Mouse (Mus musculus) right cerebral cortex, postnatal 14 days (tissue): ENCODE data around the gene Mep1a.
"Not testable (repeated sequence)": the region's sequence is repeated elsewhere in the genome, so short reads cannot be mapped to it uniquely, and the experiment has no call there.

Experiments
- DNase-seq: peaks from one replicate; pipeline ENCODE4 v3.0.0; 2022

Mep1a gene

DNA sequence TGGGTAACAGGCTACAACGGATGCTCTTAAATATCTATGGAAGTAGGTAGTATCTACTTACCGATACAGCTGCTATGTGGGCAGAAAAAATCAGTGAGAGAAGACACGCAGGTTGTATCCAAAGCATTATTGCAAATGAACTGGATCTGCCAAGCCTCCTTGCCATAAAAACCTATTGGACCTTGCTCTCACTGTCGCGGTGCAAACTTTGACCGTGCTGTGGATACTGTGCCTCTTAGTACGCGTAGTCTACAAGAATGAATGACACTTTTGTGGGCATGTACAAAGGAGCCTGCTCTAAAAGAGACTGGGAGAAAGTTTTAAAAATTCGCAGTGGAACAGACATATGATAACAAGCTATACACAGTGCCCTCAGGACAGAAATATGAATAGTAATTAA, at the start of gene Mep1a:
Gene Mep1a, minus strand, starts transcription at position 221 of the 400 bp plus-strand sequence.
- no peak for DNase-seq

DNA sequence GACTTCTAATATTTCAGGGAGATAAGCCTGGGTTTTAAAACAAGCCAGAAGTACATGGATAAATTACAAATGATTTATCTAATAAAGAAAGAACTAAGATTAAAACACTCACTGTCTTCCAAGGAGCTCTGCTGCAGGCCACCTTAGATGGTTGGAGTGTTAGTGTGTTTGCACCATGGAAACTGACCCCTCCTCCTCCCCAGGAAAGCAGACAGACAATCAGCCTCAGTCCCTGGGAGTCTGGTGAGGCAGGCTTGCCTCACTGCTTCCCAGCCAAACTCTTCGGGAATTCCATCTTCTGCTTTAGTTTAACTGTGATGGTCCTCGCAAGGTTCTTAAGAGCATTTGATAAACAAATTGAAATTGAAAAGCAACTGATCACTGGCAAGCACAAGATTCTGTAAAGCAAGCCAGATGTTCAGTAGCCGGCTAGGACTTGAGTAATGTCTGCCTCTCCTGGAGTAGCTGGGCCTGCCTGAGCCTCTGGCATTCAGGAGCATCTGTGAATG, 48.6 kb upstream of the Mep1a start:
- no peak for DNase-seq

- DNase-seq: no peak
These were observed 41.4 kb upstream of the Mep1a start for GRCm38 (mm10) chr17:43544040-43544439.

DNA sequence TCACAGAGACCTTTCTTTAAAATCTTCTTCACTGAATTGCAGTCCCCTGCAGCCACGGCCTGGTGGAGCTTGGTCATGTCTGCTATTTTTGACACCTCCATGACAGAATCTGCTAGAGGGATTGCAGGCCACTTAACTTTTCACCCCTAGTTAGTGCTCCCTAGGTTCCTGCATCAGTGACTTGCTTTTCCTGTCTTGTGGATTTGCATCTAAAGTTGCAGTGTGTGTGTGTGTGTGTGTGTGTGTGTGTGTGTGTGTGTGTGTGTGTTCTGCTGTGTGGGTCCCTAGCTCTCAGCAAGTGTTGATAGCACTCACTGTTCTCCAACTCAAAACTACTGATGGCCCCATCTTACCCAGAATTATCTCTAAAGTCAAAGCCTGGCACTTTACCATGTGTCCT, 40.9 kb upstream of the Mep1a start, which contains the start of gene Ankrd66:
Gene Ankrd66, minus strand, starts transcription at position 101 of the 400 bp plus-strand sequence.
- no peak for DNase-seq

DNA sequence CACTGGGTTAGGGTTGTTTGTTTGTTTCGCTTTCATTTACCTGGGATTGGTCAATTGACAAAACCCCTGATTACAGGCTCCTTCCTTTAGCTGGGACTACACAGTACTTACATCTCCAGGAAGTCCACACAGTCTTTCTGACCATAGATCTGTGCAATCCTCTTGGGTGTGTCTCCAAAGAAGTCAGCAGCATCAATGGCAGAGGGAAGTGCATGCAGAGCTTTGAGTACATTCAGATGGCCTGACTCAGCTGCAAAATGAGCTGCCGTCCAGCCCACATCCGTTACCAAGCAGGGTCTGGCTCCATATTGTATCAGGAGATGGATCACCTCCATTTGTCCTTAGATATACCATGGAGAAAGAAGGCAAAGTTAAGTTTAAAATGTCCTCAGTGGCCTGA, 36.2 kb upstream of the Mep1a start:
- no peak for DNase-seq

- not testable (repeated sequence) for DNase-seq
These were observed 34.2 kb upstream of the Mep1a start for GRCm38 (mm10) chr17:43536841-43537240.

DNA sequence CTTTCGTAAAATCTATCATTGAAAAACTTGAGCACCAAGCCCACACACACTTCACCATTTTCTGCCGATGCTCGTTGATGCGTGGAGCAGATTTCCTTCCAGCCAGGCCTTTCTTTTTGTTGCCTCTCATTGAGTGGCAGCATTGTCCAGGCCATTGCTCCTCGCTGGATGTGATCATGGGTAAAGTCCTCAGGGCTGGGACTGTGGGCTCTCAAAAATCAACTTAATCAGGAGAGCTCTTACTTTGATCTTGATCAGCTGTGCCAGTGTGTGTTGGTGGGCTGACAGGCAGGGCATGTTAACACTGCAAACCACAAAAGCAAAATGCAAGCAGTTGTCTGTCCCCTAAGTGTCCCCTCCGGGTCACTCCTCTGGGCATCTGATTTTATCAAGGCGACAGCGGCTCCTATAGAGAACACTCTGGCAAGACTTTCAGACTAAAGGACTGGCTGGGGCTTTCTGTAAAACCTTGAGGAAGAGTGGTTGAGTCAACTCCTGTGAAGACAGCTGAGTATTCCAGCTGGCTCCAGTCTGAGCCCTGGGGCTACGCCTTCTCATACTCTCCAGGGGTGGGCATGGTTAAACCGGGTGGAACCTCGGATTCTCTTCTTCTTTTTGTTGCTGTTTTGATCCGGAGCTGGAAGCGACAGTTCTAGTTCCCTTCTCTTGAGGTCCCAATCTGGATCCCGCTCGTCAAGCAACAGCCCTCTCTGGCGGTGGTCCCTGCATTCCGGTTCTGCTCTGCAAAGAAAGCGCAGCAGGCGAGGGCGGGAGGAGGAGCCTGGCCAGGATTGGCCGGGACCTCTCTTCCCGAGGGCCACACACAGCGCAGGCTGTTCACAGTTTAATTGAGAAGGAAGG, 32.0 kb upstream of the Mep1a start:
- peak; percentile 22 for DNase-seq

- no peak for DNase-seq
These were observed 28.6 kb upstream of the Mep1a start for GRCm38 (mm10) chr17:43531192-43531591.

DNA sequence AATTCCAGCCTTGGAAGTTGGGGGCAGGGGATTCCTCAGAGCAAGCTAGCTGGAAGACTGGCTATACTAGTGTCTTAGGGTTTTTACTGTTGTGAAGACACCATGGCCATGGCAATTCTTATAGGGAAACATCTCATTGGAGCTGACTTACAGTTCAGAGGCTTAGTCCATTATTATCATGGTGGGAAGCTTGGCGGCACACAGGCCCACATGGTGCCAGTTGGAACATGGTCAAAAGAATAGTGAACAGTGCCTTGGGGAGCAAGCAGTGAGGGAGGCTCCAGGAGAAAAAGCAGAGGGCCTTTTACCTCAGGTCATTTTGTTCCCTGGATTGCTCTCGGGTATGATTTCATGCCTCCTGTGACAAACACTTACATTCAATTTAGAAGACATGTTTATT, 27.9 kb upstream of the Mep1a start:
- no peak for DNase-seq

GRCm38 (mm10) chr17:43520166-43520565, 17.6 kb upstream of the Mep1a start:
- no peak for DNase-seq

DNA sequence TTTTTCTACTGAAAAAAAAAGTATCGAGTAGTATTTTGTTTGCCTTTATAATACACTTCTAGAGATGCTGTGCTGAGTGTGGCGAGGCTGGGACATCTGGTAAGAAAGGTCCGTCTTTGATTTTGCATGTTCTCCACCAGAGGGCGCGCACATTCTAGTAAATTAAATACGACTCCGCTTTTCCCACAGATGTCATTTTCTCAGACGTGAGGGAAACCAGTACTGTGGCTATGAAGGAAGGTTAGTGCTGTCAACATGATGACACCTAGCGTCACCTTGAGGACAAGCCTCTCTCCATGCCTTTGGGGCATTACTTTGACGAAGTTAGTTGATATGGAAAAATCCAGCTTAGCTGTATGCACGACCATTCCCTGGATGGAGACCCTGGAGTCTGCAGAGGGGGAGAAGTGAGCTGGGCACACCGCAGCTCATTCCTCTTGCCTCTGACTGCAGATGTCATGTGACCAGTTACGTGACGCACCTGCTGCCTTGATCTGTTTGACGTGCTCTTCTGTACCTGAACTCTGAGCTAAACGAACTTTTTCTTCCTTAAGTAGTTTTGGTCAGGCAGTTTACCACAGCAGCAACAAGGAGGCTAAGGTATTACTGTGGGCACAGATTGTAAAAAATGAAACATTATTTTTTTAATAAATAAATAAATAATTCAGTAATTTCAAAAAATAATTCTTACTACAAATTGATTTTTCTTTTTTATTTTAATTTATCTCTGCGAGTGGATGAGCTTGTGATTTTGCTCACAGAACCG, 16.2 kb upstream of the Mep1a start:
- peak; percentile 82 for DNase-seq

DNA sequence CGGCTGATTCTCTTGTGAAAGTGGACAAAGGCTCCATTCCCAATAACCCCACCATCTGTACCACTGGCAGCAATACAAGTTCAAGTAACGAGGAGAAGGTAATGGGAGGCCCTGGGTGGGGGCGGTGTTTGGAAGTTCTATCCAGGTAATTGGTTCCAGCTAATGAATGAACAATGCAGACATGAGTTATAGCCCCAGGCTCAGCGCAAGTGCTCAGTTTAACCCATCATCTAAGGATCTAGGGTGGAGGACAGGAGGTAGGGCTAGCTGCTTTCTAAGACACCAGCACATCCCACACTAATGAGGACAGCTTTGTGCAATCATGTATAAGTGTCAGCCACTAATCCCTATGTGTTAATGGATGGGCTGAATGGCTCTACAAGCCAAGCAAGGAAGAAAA, 8.2 kb upstream of the Mep1a start:
- no peak for DNase-seq

GRCm38 (mm10) chr17:43504594-43504934, 2.0 kb upstream of the Mep1a start:
- no peak for DNase-seq

DNA sequence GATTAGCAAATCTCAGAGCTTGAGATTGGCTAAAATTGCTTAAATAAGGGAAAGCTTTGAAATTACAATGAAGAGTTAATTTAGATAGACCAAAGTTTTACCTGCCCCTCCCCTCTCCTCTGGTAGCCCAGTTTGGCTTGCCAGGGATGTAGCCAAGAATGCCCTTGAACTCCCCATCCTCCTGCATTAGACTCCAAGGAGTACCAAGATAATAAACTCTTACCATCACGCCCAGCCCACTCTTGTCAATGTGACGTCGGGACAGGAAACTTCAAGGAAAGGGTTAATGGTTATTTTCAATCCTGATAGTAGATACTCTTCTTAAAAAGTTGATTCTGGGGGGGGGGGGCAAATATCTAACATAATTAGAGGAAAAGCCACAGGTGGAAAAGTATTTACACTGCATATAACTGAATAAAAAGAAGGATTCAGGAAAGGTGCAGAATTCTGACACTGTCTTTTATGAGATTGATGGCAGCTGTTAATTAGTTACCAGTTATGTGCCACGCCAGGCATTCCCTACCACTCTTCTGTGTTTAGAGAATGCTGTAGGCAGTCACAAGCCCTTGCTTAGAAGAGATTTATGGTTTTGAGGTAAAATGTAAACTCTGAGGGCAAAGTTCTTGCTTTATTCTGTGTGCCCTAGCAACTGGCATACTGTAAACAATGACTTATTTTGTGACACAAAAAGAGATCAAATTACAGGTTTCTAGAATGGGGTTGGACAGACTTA, 1.4 kb upstream of the Mep1a start:
- no peak for DNase-seq

- no peak for DNase-seq
These were observed 981 bp downstream of the Mep1a start for GRCm38 (mm10) chr17:43501631-43502030.

GRCm38 (mm10) chr17:43501223-43501622, 1.4 kb downstream of the Mep1a start:
- no peak for DNase-seq

GRCm38 (mm10) chr17:43500513-43500912, 2.1 kb downstream of the Mep1a start:
- no peak for DNase-seq

DNA sequence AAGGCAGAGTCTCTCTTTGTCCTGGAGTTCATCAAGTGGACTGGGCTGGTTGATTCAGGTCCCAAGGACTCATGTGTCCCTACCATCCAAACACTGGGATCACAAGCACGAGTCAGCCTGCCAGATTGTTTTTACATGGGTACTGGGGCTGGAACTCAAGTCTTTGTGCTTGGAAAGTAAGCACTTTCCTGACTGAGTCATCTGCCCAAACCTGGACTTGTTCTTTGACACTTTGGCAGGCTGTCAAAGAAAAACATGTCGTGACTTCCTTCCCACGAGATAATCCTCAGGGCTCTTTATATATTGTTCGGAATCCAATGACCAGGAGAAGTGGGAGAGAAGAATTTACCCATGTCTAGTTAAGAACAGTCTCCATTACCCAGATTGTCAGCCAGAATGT, 5.1 kb downstream of the Mep1a start:
- no peak for DNase-seq

DNA sequence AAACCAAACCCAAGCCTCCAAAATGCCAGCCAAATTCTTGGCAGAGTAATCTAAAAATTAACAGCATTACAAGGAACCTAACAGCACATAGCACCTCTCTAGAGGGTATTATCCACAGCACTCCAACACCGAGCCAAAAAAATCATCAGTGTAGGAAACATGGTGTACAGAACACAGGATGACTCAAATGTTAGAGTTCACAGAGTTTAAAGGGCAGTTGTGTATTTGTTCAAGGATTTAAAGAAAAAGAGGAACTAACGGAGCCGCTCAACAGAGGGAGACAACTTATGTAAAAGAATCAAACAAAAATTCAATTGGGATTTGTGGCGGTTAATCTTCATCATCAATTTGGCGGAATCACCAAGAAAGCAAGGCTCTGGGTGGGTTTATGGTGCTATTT, 7.1 kb downstream of the Mep1a start:
- DNase-seq: no peak

DNA sequence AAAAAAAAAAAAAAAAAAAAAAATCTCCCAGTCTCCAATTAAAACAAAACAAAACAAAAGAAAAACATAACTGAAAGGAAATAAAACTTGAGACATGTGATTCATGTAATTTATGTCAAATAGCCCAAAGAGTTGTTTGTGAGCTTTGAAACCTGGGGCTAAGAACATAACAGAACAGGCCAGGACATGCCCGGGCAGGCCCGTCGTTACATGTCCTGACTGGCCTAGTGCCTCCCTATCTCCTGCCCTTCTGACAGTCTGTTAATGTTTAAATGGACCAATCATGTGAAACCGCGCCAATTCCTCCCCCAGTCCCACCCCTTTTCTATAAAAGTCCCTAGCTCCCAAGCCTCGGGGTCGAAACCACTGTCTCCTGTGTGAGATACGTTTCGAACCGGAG, 12.2 kb downstream of the Mep1a start:
- not testable (repeated sequence) for DNase-seq

GRCm38 (mm10) chr17:43488439-43489151, 14.0 kb downstream of the Mep1a start:
- no peak for DNase-seq

DNA sequence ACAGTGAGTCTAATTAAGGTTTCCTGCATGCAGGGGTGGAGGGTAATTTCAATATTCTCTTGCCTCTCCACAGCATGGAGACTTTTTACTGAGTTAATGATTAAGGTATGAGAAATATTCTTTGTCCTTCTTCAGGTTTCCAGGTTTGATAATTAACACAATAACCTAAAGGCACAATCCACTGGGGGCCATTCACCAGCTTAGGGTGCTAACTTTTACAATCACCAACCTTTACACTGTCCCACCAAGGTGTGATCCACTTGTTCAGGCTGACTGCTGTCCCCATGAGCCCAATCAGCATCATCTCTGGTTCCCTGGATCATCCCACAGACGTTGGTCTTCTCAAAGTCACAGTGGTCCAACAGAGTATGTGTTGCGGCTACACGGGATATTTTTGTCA, 16.6 kb downstream of the Mep1a start:
- no peak for DNase-seq

DNA sequence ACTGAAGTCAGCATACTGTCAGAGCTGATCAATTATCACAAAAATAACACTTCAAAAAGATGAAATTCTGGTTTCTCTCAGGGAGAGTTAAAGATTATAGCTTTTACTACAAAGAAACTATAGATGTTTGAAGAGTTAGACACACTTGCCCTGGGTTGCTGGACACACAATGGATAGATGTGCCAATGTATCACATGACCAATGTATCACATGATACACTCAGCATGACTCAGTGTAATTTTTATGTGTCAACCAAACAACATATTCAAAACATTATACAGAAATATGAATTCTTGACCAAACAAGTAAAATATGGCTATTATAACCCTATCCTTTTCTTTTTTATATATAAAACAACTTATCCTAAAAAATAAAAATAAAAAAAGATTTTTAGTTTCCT, 25.0 kb downstream of the Mep1a start:
- DNase-seq: no peak
